Mouse (Mus musculus): Measurements from ENCODE around the gene Jmjd7. TPM values are rescaled to one million over a fixed set of nuclear protein-coding genes. Genes with fewer than 3 reads are reported as not detected.

The Jmjd7 gene
- total RNA-seq, 2 experiments from 2014 or later = 7.1 to 9.1 TPM

GRCm38 (mm10) chr2:120054771-120055552 lies 27.7 kb downstream of the Jmjd7 start:
- peak; percentile 17 for DNase-seq (ENCODE audit: low spot score)
- intact Hi-C loops (cut with DNase I) = no loop called here

- no peak for DNase-seq (ENCODE audit: low spot score)
- intact Hi-C loops (cut with DNase I) = no loop called here
These were observed 28.6 kb downstream of the Jmjd7 start for GRCm38 (mm10) chr2:120055923-120056322.

GRCm38 (mm10) chr2:120058818-120059217 lies 31.5 kb downstream of the Jmjd7 start:
- intact Hi-C loops (cut with DNase I) = no loop called here
- no peak for DNase-seq (ENCODE audit: low spot score)

GRCm38 (mm10) chr2:120059466-120059865 lies 32.2 kb downstream of the Jmjd7 start:
- no peak for DNase-seq (ENCODE audit: low spot score)
- intact Hi-C loops (cut with DNase I) = no loop called here

- DNase-seq (ENCODE audit: low spot score) = no peak
- intact Hi-C loops (cut with DNase I) = no loop called here
These were observed 32.9 kb downstream of the Jmjd7 start for GRCm38 (mm10) chr2:120060190-120060589.

- intact Hi-C loops (cut with DNase I) = no loop called here
- DNase-seq (ENCODE audit: low spot score) = no peak
These were observed 33.4 kb downstream of the Jmjd7 start for GRCm38 (mm10) chr2:120060651-120061050.

GRCm38 (mm10) chr2:120062248-120062647 lies 35.0 kb downstream of the Jmjd7 start:
- DNase-seq (ENCODE audit: low spot score) = no peak
- intact Hi-C loops (cut with DNase I) = no loop called here

GRCm38 (mm10) chr2:120064639-120065038 lies 37.4 kb downstream of the Jmjd7 start:
- DNase-seq (ENCODE audit: low spot score) = no peak
- intact Hi-C loops (cut with DNase I) = no loop called here

GRCm38 (mm10) chr2:120065243-120065642 lies 38.0 kb downstream of the Jmjd7 start:
- DNase-seq (ENCODE audit: low spot score) = no peak
- intact Hi-C loops (cut with DNase I) = no loop called here

- DNase-seq (ENCODE audit: low spot score) = no peak
- intact Hi-C loops (cut with DNase I) = no loop called here
These were observed 38.9 kb downstream of the Jmjd7 start for GRCm38 (mm10) chr2:120066224-120066623.

GRCm38 (mm10) chr2:120068555-120069465 lies 41.5 kb downstream of the Jmjd7 start:
- intact Hi-C loops (cut with DNase I) = loop anchor here (2.0 kb wide), 1 partner anchor 18 kb away; no protein-coding TSS in a partner anchor
- DNase-seq (ENCODE audit: low spot score) = no peak

GRCm38 (mm10) chr2:120069466-120069990 lies 42.2 kb downstream of the Jmjd7 start:
- no peak for DNase-seq (ENCODE audit: low spot score)
- intact Hi-C loops (cut with DNase I) = loop anchor here (2.0 kb wide), 1 partner anchor 19 kb away; no protein-coding TSS in a partner anchor

GRCm38 (mm10) chr2:120074096-120074495 lies 46.8 kb downstream of the Jmjd7 start:
- DNase-seq (ENCODE audit: low spot score) = no peak
- intact Hi-C loops (cut with DNase I) = loop anchor here (5.0 kb wide), 1 partner anchor 102 kb away; the partner anchor contains the start of gene Mapkbp1

- intact Hi-C loops (cut with DNase I) = no loop called here
- DNase-seq (ENCODE audit: low spot score) = no peak
These were observed 48.9 kb downstream of the Jmjd7 start for GRCm38 (mm10) chr2:120076076-120076705.

Small RNA genes lying within 50 kb of the gene (microRNA-seq; reads per million reads assigned to microRNA genes)
- not detected for gene Mir7665

Other genes with a start within 250 kb of the Jmjd7 start
- gene Rpap1, start 239.9 kb upstream of the Jmjd7 start, total RNA-seq (2021) = 10 to 100 TPM; 13.7 to 14.2 TPM
- gene Tyro3, start 229.8 kb upstream of the Jmjd7 start, total RNA-seq (2021) = 1 to 10 TPM; 1.2 to 1.3 TPM
- 10 to 100 TPM; 31.9 to 42.9 TPM for gene Mga, start 130.3 kb upstream of the Jmjd7 start, total RNA-seq (2021)
- 1 to 10 TPM; 8.4 to 9.1 TPM for gene Mapkbp1, start 54.8 kb upstream of the Jmjd7 start, total RNA-seq (2021)
- under 1 TPM; 0.81 TPM for gene Gm28042, start within 50 bp of the Jmjd7 start, total RNA-seq (2021)
- gene Pla2g4b, start 5.9 kb downstream of the Jmjd7 start, total RNA-seq (2021) = 1 to 10 TPM; 1.7 to 2.8 TPM
- gene Ehd4, start 127.1 kb downstream of the Jmjd7 start, total RNA-seq (2021) = 100 to 1,000 TPM; 377 to 459 TPM
- gene Pla2g4e, start 217.9 kb downstream of the Jmjd7 start, total RNA-seq (2021) = 1 to 10 TPM; 3.6 to 4.0 TPM